In the genomic region with DNA sequence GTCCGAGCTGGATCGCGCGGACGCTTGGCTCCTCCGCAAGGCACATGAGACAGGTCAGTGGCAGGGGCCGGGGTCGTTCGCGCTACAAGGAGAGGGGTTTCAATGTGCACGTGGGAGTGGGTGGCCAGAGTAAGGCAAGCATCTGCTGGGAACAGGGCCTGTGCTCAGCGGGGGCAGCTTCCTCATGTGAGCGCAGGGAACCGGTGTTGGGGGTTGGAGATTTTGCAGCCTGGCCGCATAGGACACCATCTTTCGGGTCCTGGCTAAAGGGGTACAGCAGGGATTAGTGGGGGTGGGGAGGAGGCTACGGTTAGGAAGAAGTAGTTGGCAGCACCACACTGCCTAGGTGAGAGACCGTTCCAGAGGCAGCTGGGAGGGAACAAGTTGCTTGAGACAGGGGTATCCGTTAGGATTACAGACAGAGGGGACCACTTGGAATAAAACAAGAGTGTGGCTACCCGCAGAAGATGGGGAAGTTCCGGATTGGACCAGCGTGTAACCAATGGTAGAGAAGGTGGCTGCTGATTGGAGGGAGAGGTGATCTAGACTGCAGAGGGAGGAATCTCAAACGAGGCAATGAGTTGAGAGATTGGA, we compare ENCODE assay signal across 8 mouse cellular contexts. TPM values are rescaled to one million over a fixed set of nuclear protein-coding genes. Genes with fewer than 3 reads are reported as not detected.
DNase-seq lines count a peak whose midpoint lies in the region; ATAC-seq and TF ChIP-seq lines count a peak whose summit lies in the region.

No protein-coding gene starts in this region.

- H3K27ac ChIP-seq in embryonic facial prominence, embryonic 11.5 days (replicated peaks; ENCODE audit: low read depth, low read length): 0 out of 2 replicates have a peak overlapping the region, but pooled peaks have one; percentile 8
- peak overlapping the region; percentile 67 for H3K27ac ChIP-seq in heart, embryonic 13.5 days (replicated peaks)
- 0 out of 2 replicates have a peak overlapping the region, but pooled peaks have one; percentile 25 for H3K27ac ChIP-seq in kidney, postnatal 0 days
- no peak overlapping the region for H3K27ac ChIP-seq in liver, adult 2 months (replicated peaks; ENCODE audit: insufficient read depth, low read depth, low read length)

- under 1% methylated on average over 23 of the region's 23 CpGs for WGBS in embryonic facial prominence, embryonic 11.5 days
- WGBS in heart, embryonic 13.5 days: under 1% methylated on average over 23 of the region's 23 CpGs
- WGBS in kidney, postnatal 0 days: under 1% methylated on average over 23 of the region's 23 CpGs
- WGBS in liver, adult 2 months: 1% methylated on average over 23 of the region's 23 CpGs

- DNase-seq in CD4-positive, CD25-positive, alpha-beta regulatory T cell, adult 2 months (ENCODE audit: low read depth, low spot score): peak; percentile 68
- peak; percentile 43 for DNase-seq in adipocyte (ENCODE audit: low spot score)
- peak; percentile 75 for DNase-seq in embryonic facial prominence, embryonic 11.5 days (ENCODE audit: low spot score)
- DNase-seq in kidney, postnatal 0 days (ENCODE audit: low spot score): peak; percentile 77
- DNase-seq in liver, adult 2 months (ENCODE audit: extremely low read depth, low read depth, low spot score): peak; percentile 42
- no peak for DNase-seq in ovary, postnatal 10 days (ENCODE audit: low spot score)

- peak overlapping the region; percentile 22 for H3ac ChIP-seq in myocyte (ENCODE audit: control insufficient read depth, insufficient read length)

- peak overlapping the region; percentile 89 for H3K4me2 ChIP-seq in embryonic facial prominence, embryonic 11.5 days (ENCODE audit: low read depth, low read length)
- H3K4me2 ChIP-seq in heart, embryonic 13.5 days: peak overlapping the region; percentile 92
- peak overlapping the region; percentile 96 for H3K4me2 ChIP-seq in kidney, postnatal 0 days (ENCODE audit: low read length)
- H3K4me2 ChIP-seq in myocyte (ENCODE audit: low read depth): peak overlapping the region; percentile 67

- TF ChIP-seq CTCF in kidney, postnatal 0 days (IDR thresholded peaks at IDR 0.05; ENCODE audit: low read depth): no peak
- TF ChIP-seq CTCF in liver, adult 2 months (IDR thresholded peaks at IDR 0.05; ENCODE audit: low read depth, low read length): no peak

- no peaks in the 10 kb centered on the region for H3K9me3 ChIP-seq in embryonic facial prominence, embryonic 11.5 days (replicated peaks; ENCODE audit: control insufficient read depth, low read length)
- no peaks in the 10 kb centered on the region for H3K9me3 ChIP-seq in heart, embryonic 13.5 days
- no peaks in the 10 kb centered on the region for H3K9me3 ChIP-seq in kidney, postnatal 0 days (replicated peaks; ENCODE audit: low read length)

- no peaks in the 10 kb centered on the region for H3K27me3 ChIP-seq in embryonic facial prominence, embryonic 11.5 days (ENCODE audit: control insufficient read depth, insufficient read depth, low read length)
- H3K27me3 ChIP-seq in heart, embryonic 13.5 days (replicated peaks): no peaks in the 10 kb centered on the region
- no peaks in the 10 kb centered on the region for H3K27me3 ChIP-seq in kidney, postnatal 0 days (ENCODE audit: insufficient read depth, low read length)
- no peaks in the 10 kb centered on the region for H3K27me3 ChIP-seq in liver, adult 2 months (ENCODE audit: control insufficient read depth, insufficient read depth, low read length)
- H3K27me3 ChIP-seq in myocyte (ENCODE audit: control insufficient read depth, insufficient read depth, insufficient read length): no peaks in the 10 kb centered on the region

- no peaks in the 10 kb centered on the region for H3K79me2 ChIP-seq in liver, adult 2 months (ENCODE audit: control insufficient read depth, insufficient read depth, low read length)
- no peaks in the 10 kb centered on the region for H3K79me2 ChIP-seq in myocyte (ENCODE audit: control insufficient read depth, insufficient read depth)

- no peak for TF ChIP-seq POLR2A in liver, adult 2 months (IDR thresholded peaks at IDR 0.05; ENCODE audit: extremely low read depth, insufficient read depth, low read length)
- TF ChIP-seq POLR2A in myocyte (IDR thresholded peaks at IDR 0.05; ENCODE audit: insufficient read length, low read depth): peak; percentile 7

- H3K36me3 ChIP-seq in embryonic facial prominence, embryonic 11.5 days (replicated peaks; ENCODE audit: control insufficient read depth, insufficient read depth, low read depth, low read length): no peaks in the 10 kb centered on the region
- peaks cover 27% of the 10 kb centered on the region for H3K36me3 ChIP-seq in heart, embryonic 13.5 days
- no peaks in the 10 kb centered on the region for H3K36me3 ChIP-seq in kidney, postnatal 0 days (ENCODE audit: insufficient read depth, low read length)
- no peaks in the 10 kb centered on the region for H3K36me3 ChIP-seq in liver, adult 2 months (ENCODE audit: control insufficient read depth, insufficient read depth, low read length)
- no peaks in the 10 kb centered on the region for H3K36me3 ChIP-seq in myocyte (ENCODE audit: control insufficient read depth, insufficient read depth)

- no peaks in the 10 kb centered on the region for H3K4me1 ChIP-seq in embryonic facial prominence, embryonic 11.5 days (ENCODE audit: control insufficient read depth, insufficient read depth, low read length)
- H3K4me1 ChIP-seq in heart, embryonic 13.5 days: peaks cover 22% of the 10 kb centered on the region
- peaks cover 7% of the 10 kb centered on the region; the same call in 1 of the 2 replicates for H3K4me1 ChIP-seq in kidney, postnatal 0 days (replicated peaks; ENCODE audit: insufficient read depth, low read length)
- H3K4me1 ChIP-seq in liver, adult 2 months (ENCODE audit: control insufficient read depth, insufficient read depth, low read length): peaks cover 2% of the 10 kb centered on the region; the same call in 1 of the 2 replicates

- H3K4me3 ChIP-seq in embryonic facial prominence, embryonic 11.5 days (ENCODE audit: low read depth, low read length): peak overlapping the region; percentile 76
- H3K4me3 ChIP-seq in heart, embryonic 13.5 days: peak overlapping the region; percentile 82
- peak overlapping the region; percentile 83 for H3K4me3 ChIP-seq in kidney, postnatal 0 days (replicated peaks; ENCODE audit: low read depth, low read length)
- H3K4me3 ChIP-seq in liver, adult 2 months (ENCODE audit: insufficient read depth, low read depth, low read length): peak overlapping the region; percentile 83
- peak overlapping the region; percentile 43 for H3K4me3 ChIP-seq in myocyte

- H3K9ac ChIP-seq in embryonic facial prominence, embryonic 11.5 days (replicated peaks; ENCODE audit: low read length): peak overlapping the region; percentile 70
- H3K9ac ChIP-seq in heart, embryonic 13.5 days: peak overlapping the region; percentile 88
- peak overlapping the region; percentile 68 for H3K9ac ChIP-seq in kidney, postnatal 0 days (ENCODE audit: low read depth, low read length)
- H3K9ac ChIP-seq in liver, adult 2 months (ENCODE audit: low read depth, low read length): peak overlapping the region; percentile 77

- peak; percentile 72 for ATAC-seq in embryonic facial prominence, embryonic 11.5 days (replicated peaks; ENCODE audit: insufficient number of reproducible peaks, low FRiP score, low TSS enrichment, low read depth)
- 0 out of 2 replicates have a peak, but pooled peaks have one; percentile 1 for ATAC-seq in heart, embryonic 13.5 days (ENCODE audit: extremely low read depth, insufficient number of reproducible peaks, low FRiP score, low TSS enrichment)
- peak; percentile 25 for ATAC-seq in kidney, postnatal 0 days (replicated peaks; ENCODE audit: low FRiP score, low read depth)

TF ChIP-seq in myocyte, 11 proteins besides CTCF, POLR2A, EP300 and RAD21 (continues in another document):
- TF ChIP-seq REST (IDR thresholded peaks at IDR 0.05; ENCODE audit: insufficient read depth, insufficient read length) (no peak), MYOG (IDR thresholded peaks at IDR 0.05; ENCODE audit: control insufficient read depth in 1 of 3, insufficient read depth in 1 of 3, insufficient read length in 2 of 3, low read depth in 2 of 3) (no peak), TCF3 (IDR thresholded peaks at IDR 0.05; ENCODE audit: insufficient read length, low read depth) (no peak), POLR2AphosphoS2 (IDR thresholded peaks at IDR 0.05; ENCODE audit: insufficient read length, low read depth) (no peak), E2F4 (IDR thresholded peaks at IDR 0.05; ENCODE audit: insufficient read depth) (no peak), CEBPB (IDR thresholded peaks at IDR 0.05; ENCODE audit: insufficient read depth, poor library complexity, severe bottlenecking) (no peak), USF1 (IDR thresholded peaks at IDR 0.05; ENCODE audit: low read depth) (no peak), MYOD1 (IDR thresholded peaks at IDR 0.05; ENCODE audit: control insufficient read depth in 1 of 3, insufficient read length in 2 of 3, low read depth in 2 of 3) (no peak), SRF (IDR thresholded peaks at IDR 0.05; ENCODE audit: control insufficient read depth, insufficient read length, low read depth) (no peak), TCF12 (IDR thresholded peaks at IDR 0.05; ENCODE audit: insufficient read depth, poor library complexity, severe bottlenecking) (no peak)

RNA-seq across cellular contexts. Expression of gene Tmem160, which starts 0.6 kb away (rescaled TPM):
- polyA plus RNA-seq in embryonic facial prominence, embryonic 11.5 days (2014; fragmentation: Nextera tagmentation; extraction: Ambion mirVana): 50.7 and 60.0 TPM in 2 replicates
- 73.2 and 79.2 TPM in 2 replicates for polyA plus RNA-seq in heart, embryonic 13.5 days (2015; fragmentation: Nextera tagmentation; extraction: Ambion mirVana)
- 74.2 and 81.9 TPM in 2 replicates for polyA plus RNA-seq in kidney, postnatal 0 days (2015; fragmentation: Nextera tagmentation; extraction: Ambion mirVana)
- total RNA-seq in liver, adult 2 months (2014; rRNA removed): 31.7 and 32.0 TPM in 2 replicates
- 114 and 128 TPM in 2 replicates for polyA plus RNA-seq in liver, adult 2 months (2012; rRNA removed)
- 131 TPM for polyA plus RNA-seq in myocyte (2012; fragmentation: generic; extraction: Trizol)

RNA-seq across cellular contexts. Expression of gene Npas1, which starts 24.3 kb away (rescaled TPM):
- polyA plus RNA-seq in embryonic facial prominence, embryonic 11.5 days (2014; fragmentation: Nextera tagmentation; extraction: Ambion mirVana): 0.21 and 0.25 TPM in 2 replicates
- 0.36 and 0.37 TPM in 2 replicates for polyA plus RNA-seq in heart, embryonic 13.5 days (2015; fragmentation: Nextera tagmentation; extraction: Ambion mirVana)
- 0.33 TPM in 2 replicates for polyA plus RNA-seq in kidney, postnatal 0 days (2015; fragmentation: Nextera tagmentation; extraction: Ambion mirVana)
- total RNA-seq in liver, adult 2 months (2014; rRNA removed): not detected in 2 replicates
- polyA plus RNA-seq in liver, adult 2 months (2012; rRNA removed): not detected in 2 replicates
- polyA plus RNA-seq in myocyte (2012; fragmentation: generic; extraction: Trizol): 0.18 TPM

RNA-seq across cellular contexts. Expression of gene Zc3h4, which starts 52.5 kb away (rescaled TPM):
- 13.7 and 14.6 TPM in 2 replicates for polyA plus RNA-seq in embryonic facial prominence, embryonic 11.5 days (2014; fragmentation: Nextera tagmentation; extraction: Ambion mirVana)
- polyA plus RNA-seq in heart, embryonic 13.5 days (2015; fragmentation: Nextera tagmentation; extraction: Ambion mirVana): 8.2 and 8.7 TPM in 2 replicates
- 9.6 and 10.4 TPM in 2 replicates for polyA plus RNA-seq in kidney, postnatal 0 days (2015; fragmentation: Nextera tagmentation; extraction: Ambion mirVana)
- total RNA-seq in liver, adult 2 months (2014; rRNA removed): 5.2 and 7.5 TPM in 2 replicates
- 11.1 and 14.3 TPM in 2 replicates for polyA plus RNA-seq in liver, adult 2 months (2012; rRNA removed)
- 24.8 TPM for polyA plus RNA-seq in myocyte (2012; fragmentation: generic; extraction: Trizol)

Comparison
In these comparisons a context has a peak if more than half of its experiments do, and no peak if none do; other contexts are left out.
1. ATAC-seq: peak in every context shown above with its lines; median percentile 72 in embryonic facial prominence, embryonic 11.5 days; 25 in kidney, postnatal 0 days; 1 in heart, embryonic 13.5 days.